Mouse (Mus musculus) erythroblast, embryonic 14.5 days (primary cell): ENCODE data around the gene March10. TPM values are rescaled to one million over a fixed set of nuclear protein-coding genes. Genes with fewer than 3 reads are reported as not detected.

Source experiments
- H3K27me3 ChIP-seq: 2 replicates; pipeline ENCODE4 v1.6.1; 2012; ENCODE audit warnings: inconsistent platforms; ENCODE audit not compliant: control insufficient read depth
- H3K36me3 ChIP-seq: 2 replicates; pipeline ENCODE4 v1.6.1; 2012; ENCODE audit warnings: mild to moderate bottlenecking, inconsistent platforms; ENCODE audit not compliant: control insufficient read depth
- H3K4me1 ChIP-seq: 2 replicates; pipeline ENCODE4 v1.6.1; 2012; ENCODE audit warnings: inconsistent platforms; ENCODE audit not compliant: control insufficient read depth
- H3K4me3 ChIP-seq: replicated peaks from 2 replicates; pipeline ENCODE3; 2012; ENCODE audit warnings: moderate library complexity, mild to moderate bottlenecking, inconsistent platforms
- H3K9me3 ChIP-seq: 2 replicates; pipeline ENCODE4 v1.6.1; 2012; ENCODE audit warnings: low read length, inconsistent platforms, mixed read lengths; ENCODE audit not compliant: control insufficient read depth
- GATA1 ChIP-seq: IDR thresholded peaks from 2 replicates; pipeline ENCODE4 v1.6.1; 2012; ENCODE audit warnings: low read length, inconsistent platforms, mixed read lengths
- TAL1 ChIP-seq: IDR thresholded peaks from 3 replicates; pipeline ENCODE4 v1.6.1; 2012; ENCODE audit warnings: low read length, inconsistent platforms, mixed read lengths
- polyA plus RNA-seq: library from polyadenylated mRNA; stranded (reverse); fragments of >175 nt; gene quantifications from 2 replicates; pipeline ENCODE4 v1.2.3, GENCODE M21; 2012

March10 gene
- polyA plus RNA-seq, 1 experiment = not detected

DNA sequence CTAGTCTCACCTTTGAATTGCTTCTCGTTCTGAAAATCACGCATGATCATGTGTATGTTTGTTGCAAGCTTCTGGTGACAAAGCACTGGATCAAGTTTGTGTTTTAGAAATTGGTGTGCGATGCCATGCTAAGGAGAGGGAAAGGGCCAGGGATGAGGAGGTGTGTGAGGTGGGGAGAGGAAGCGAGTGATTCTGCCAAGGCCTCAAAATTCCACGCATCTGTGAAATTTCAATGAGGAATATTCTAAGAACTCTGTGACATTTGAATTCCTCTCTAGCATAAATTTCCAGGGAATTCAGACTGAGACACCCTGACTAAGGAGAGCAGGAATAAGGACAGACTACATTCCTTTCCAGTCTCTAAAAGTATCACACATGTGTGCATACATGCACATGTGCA, 1.4 kb downstream of the March10 start:
- H3K27me3 ChIP-seq = peaks cover 36% of the 10 kb centered on the region
- no peak overlapping the region for H3K4me3 ChIP-seq
- no peaks in the 10 kb centered on the region for H3K9me3 ChIP-seq
- TF ChIP-seq TAL1 (no peak), GATA1 (no peak)
- no peaks in the 10 kb centered on the region for H3K36me3 ChIP-seq
- no peaks in the 10 kb centered on the region for H3K4me1 ChIP-seq

DNA sequence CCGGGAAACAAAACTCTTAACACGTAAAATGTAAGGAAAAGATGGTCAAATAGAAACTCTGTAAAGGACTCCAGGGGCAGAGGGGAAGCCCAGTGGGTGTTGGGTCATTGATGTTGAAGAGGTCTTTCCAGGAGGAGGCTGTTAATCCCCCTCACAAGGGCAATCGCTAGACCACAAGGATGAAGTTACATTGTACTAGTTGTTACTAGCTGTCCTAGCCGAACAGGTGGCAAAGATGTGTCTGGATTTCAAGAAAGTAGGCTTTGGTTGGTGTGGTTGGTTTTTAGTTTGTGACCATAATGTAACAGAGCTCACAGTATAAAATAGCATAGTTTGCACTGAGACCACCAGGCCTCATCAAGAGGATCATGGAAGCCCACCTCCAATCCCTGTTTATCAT, 3.5 kb downstream of the March10 start:
- Histone ChIP-seq H3K36me3 (no peaks in the 10 kb centered on the region), H3K4me3 (no peak overlapping the region), H3K9me3 (no peaks in the 10 kb centered on the region), H3K27me3 (peaks cover 34% of the 10 kb centered on the region), H3K4me1 (no peaks in the 10 kb centered on the region)
- TF ChIP-seq GATA1 (no peak), TAL1 (no peak)

DNA sequence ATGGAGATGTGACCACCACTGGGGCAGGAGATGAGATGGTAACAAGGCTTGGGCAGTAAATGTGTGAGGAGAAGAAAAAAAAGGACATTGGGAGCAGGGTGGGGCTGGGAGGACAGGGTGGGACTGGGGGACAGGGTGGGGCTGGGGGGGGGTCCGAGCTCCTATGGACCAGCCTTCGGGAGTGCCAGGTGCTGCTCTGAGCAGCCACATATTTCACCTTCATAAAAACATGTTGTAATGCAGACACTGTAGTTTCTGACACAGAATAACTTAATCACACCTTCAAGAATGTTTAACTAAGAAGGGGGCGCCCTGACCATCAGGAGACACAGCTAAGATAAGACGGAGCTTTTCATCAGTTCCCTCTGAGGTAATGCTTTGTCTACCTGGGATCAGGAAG, 4.0 kb downstream of the March10 start:
- no peak for TF ChIP-seq TAL1
- no peak for TF ChIP-seq GATA1
- Histone ChIP-seq H3K4me3 (no peak overlapping the region), H3K36me3 (no peaks in the 10 kb centered on the region), H3K27me3 (peaks cover 28% of the 10 kb centered on the region), H3K9me3 (no peaks in the 10 kb centered on the region), H3K4me1 (no peaks in the 10 kb centered on the region)

DNA sequence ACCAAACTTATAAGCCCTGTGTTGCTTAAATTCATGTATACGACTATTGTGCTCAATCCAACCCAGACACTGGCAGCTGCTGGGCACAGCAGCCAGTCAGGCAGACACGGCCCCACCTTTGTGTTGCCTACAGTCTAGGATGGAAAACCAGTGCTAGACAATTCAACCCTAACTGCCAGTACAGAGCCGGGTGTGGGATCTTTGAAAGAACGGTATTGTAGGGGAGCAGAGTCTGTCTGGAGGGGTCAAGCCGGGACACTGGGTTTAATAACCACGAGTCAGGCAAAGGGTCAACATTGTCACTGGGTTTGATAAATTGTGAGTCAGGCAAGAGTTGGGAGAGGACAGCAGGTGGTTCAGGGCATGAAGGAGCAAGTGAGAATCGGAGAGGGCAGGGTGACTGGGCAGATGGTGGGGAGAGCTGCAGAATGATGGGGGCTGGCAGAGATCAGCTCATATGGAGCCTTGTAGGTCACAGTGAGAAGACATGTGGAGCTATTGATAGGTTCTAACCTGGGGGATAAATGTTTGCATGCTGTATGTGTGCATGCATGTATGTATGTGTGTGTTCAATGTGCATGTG, 4.9 kb downstream of the March10 start:
- no peaks in the 10 kb centered on the region for H3K9me3 ChIP-seq
- H3K27me3 ChIP-seq = peaks cover 20% of the 10 kb centered on the region
- no peaks in the 10 kb centered on the region for H3K36me3 ChIP-seq
- H3K4me3 ChIP-seq = no peak overlapping the region
- no peaks in the 10 kb centered on the region for H3K4me1 ChIP-seq
- TF ChIP-seq GATA1 (no peak), TAL1 (no peak)

DNA sequence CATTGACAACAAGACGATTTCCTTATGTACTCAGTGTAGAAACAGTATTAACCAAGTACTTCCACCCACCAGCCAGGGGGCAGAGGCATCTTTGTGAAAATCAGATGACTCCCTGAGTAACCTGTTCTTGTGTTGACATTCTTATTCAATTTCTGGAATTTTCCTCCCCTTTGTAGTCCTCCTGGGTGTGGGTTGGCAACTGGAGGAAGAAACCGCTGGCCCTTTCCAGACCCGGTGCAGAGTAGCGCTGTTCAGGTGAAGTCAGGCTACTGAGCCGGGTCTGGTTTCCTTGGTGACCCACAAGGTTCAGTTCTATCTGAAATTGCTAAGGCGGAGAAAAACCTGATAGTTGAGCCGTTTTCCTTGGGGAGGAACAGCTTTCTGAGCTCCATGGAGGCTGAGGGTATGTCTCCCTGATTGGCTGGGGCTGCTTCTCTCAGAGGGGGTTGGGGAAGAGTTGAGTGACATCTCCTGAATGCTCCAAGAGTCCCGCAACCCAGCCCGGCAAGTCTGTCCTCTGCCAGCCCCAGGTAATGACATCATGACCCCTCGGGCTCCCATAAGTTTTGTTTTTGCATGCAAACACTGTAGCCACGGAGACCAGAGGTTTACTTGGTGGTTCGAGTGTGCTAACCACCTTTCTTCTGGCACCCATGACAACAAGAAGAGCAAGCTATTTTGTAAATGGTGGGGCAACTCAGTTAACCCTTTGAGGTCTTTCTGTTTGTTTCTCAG, 6.8 kb downstream of the March10 start:
- TF ChIP-seq GATA1 = no peak
- TF ChIP-seq TAL1 = no peak
- peaks cover 4% of the 10 kb centered on the region for H3K27me3 ChIP-seq
- H3K4me3 ChIP-seq = no peak overlapping the region
- no peaks in the 10 kb centered on the region for H3K36me3 ChIP-seq
- H3K4me1 ChIP-seq = no peaks in the 10 kb centered on the region
- no peaks in the 10 kb centered on the region for H3K9me3 ChIP-seq

DNA sequence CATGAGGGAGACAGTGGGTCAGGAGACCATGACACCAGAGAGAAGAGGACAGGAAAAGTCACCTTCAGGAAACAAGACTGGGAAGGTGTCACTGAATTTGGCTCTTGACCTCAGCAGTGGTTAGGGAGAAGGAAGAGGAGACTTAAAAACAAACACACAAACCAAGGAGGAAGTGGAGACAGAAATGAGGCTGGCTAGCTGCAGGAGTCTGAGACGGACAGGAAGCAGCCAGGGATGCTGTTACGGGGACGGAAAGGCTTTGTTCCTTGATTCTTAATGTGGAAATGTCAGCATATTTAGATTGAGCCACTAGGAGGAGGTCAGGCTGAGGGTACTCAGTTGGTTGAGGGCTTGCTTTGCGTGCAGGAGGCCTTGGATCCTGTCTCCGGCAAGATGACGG, 8.9 kb downstream of the March10 start:
- no peak for TF ChIP-seq GATA1
- TF ChIP-seq TAL1 = no peak
- Histone ChIP-seq H3K36me3 (no peaks in the 10 kb centered on the region), H3K9me3 (no peaks in the 10 kb centered on the region), H3K4me3 (no peak overlapping the region), H3K4me1 (no peaks in the 10 kb centered on the region), H3K27me3 (no peaks in the 10 kb centered on the region)

DNA sequence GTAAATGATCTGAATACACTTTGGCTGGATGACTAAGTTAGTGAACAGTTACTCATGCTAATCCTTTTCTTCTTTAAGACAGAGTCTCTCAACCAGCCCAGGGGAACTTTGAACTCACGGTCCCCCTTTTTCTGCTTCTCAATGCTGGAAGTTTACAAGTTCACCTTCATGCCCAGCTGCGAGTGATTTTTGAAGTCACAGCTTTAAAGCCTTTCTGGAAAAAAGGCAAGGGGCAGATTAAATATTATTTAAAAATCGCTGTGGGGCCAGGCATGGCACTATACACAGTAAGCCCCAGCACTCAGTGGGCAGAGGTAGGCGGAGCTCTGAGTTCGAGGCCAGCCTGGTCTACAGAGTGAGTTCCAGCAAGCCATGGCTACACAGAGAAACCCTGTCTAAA, 10.3 kb downstream of the March10 start:
- TF ChIP-seq TAL1 (no peak), GATA1 (no peak)
- H3K9me3 ChIP-seq = no peaks in the 10 kb centered on the region
- H3K27me3 ChIP-seq = no peaks in the 10 kb centered on the region
- H3K4me3 ChIP-seq = no peak overlapping the region
- no peaks in the 10 kb centered on the region for H3K4me1 ChIP-seq
- H3K36me3 ChIP-seq = no peaks in the 10 kb centered on the region

DNA sequence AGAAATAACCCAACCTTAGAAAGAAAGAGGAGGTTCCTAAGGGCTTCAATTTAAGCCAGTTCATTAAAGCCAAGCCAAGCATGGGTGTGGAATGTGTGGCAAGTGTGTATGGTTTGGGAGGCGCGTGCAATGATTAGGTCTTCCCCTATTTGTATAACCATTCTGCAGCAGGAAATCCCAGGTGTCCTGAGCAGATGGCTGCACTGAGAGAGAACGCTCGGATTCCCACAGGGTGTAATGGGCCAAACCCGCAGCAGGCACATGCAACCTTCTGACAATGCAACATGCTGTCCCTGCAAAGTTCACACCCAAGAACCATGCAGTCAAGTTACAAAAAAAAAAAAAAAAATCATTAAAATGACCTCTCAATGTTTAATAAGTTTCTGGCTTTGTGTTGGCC, 10.8 kb downstream of the March10 start:
- no peaks in the 10 kb centered on the region for H3K36me3 ChIP-seq
- no peaks in the 10 kb centered on the region for H3K9me3 ChIP-seq
- TF ChIP-seq GATA1 = no peak
- TF ChIP-seq TAL1 = no peak
- H3K4me3 ChIP-seq = no peak overlapping the region
- H3K4me1 ChIP-seq = no peaks in the 10 kb centered on the region
- no peaks in the 10 kb centered on the region for H3K27me3 ChIP-seq

DNA sequence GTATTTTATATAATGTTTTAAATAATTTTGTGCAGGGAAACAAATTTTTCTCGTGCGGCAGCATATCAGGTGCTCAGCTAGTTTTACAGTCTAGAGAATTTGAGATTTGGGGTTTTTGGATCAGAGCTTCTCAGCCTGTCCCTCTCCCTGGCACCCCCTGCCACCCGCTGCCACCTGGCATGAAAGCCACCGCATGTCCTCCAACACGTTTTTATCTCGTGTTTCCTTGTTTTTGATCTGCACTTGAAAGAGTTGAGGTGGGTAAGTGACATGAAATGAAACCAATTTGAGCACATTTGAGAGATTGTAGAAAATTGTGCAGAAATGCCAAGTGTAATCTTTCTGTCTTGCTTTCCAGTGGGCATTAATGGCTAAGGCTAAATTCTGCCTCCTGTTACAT, 11.6 kb downstream of the March10 start:
- Histone ChIP-seq H3K36me3 (no peaks in the 10 kb centered on the region), H3K4me1 (no peaks in the 10 kb centered on the region), H3K4me3 (no peak overlapping the region), H3K27me3 (no peaks in the 10 kb centered on the region), H3K9me3 (no peaks in the 10 kb centered on the region)
- TF ChIP-seq TAL1 (no peak), GATA1 (no peak)

DNA sequence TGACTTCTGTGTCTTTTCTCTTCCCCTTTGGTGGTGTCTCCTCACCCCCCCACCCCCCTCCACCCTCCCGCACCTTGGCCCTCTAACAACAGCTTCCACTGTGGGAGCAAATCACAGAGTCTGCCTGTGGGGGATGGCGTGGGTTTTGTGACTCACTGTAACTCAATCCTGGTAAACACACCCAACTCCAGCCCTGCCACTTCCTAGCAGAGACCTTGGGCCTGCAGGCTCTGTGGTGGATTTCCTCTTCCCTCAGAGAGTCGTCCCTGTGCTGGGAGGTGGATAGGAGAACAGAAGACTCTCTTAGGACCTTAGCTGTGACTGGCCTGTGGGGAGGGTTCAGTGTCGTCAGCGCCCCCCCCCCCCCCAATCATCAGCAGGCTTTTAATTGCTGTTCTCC, 13.0 kb downstream of the March10 start:
- no peaks in the 10 kb centered on the region for H3K9me3 ChIP-seq
- TF ChIP-seq TAL1 (no peak), GATA1 (no peak)
- no peaks in the 10 kb centered on the region for H3K36me3 ChIP-seq
- H3K4me1 ChIP-seq = no peaks in the 10 kb centered on the region
- H3K27me3 ChIP-seq = no peaks in the 10 kb centered on the region
- no peak overlapping the region for H3K4me3 ChIP-seq
